Mouse (Mus musculus): Measurements from ENCODE around the gene Mto1. TPM values are rescaled to one million over a fixed set of nuclear protein-coding genes. Genes with fewer than 3 reads are reported as not detected.

Mto1 gene
- total and polyA plus RNA-seq, 2 experiments from 2014 or later, result 19.6 to 27.5 TPM

GRCm38 (mm10) chr9:78451382-78451781, 3.4 kb downstream of the Mto1 start:
- no peak for TF ChIP-seq CTCF (IDR thresholded peaks at IDR 0.05; ENCODE audit: low read depth)
- Histone ChIP-seq H3K4me3 (ENCODE audit: low read depth, low read length) (no peak overlapping the region), H3K4me2 (ENCODE audit: low read depth) (no peak overlapping the region), H3K36me3 (ENCODE audit: insufficient read depth) (peaks cover 18% of the 10 kb centered on the region), H3K27ac (ENCODE audit: low read depth, low read length) (no peak overlapping the region), H3K27me3 (ENCODE audit: insufficient read depth, low read length) (0 out of 2 replicates have a peak, but pooled peaks cover under 1% of the 10 kb centered on the region), H3K9me3 (ENCODE audit: low read length) (no peaks in the 10 kb centered on the region), H3K4me1 (ENCODE audit: insufficient read depth) (peaks cover 12% of the 10 kb centered on the region), H3K9ac (no peak overlapping the region)
- no peak for ATAC-seq
- no peak for DNase-seq
- 85% methylated on average over 4 of the region's 4 CpGs for WGBS

- H3K4me2 ChIP-seq (ENCODE audit: low read depth), result no peak overlapping the region
- H3K9me3 ChIP-seq (ENCODE audit: low read length), result no peaks in the 10 kb centered on the region
- WGBS, result 95% methylated on average over 8 of the region's 8 CpGs
- TF ChIP-seq CTCF (IDR thresholded peaks at IDR 0.05; ENCODE audit: low read depth), result no peak
- no peak overlapping the region for H3K27ac ChIP-seq (ENCODE audit: low read depth, low read length)
- H3K9ac ChIP-seq, result no peak overlapping the region
- peaks cover 48% of the 10 kb centered on the region for H3K36me3 ChIP-seq (ENCODE audit: insufficient read depth)
- H3K27me3 ChIP-seq (ENCODE audit: insufficient read depth, low read length), result no peaks in the 10 kb centered on the region
- H3K4me1 ChIP-seq (ENCODE audit: insufficient read depth), result no peaks in the 10 kb centered on the region
- ATAC-seq (no peak), DNase-seq (no peak)
- no peak overlapping the region for H3K4me3 ChIP-seq (ENCODE audit: low read depth, low read length)
Observed at GRCm38 (mm10) chr9:78457026-78457425, 9.0 kb downstream of the Mto1 start.

GRCm38 (mm10) chr9:78463337-78463736, 15.3 kb downstream of the Mto1 start:
- H3K4me1 ChIP-seq (ENCODE audit: insufficient read depth), result no peaks in the 10 kb centered on the region
- no peaks in the 10 kb centered on the region for H3K9me3 ChIP-seq (ENCODE audit: low read length)
- H3K27me3 ChIP-seq (ENCODE audit: insufficient read depth, low read length), result no peaks in the 10 kb centered on the region
- H3K4me2 ChIP-seq (ENCODE audit: low read depth), result no peak overlapping the region
- peaks cover 67% of the 10 kb centered on the region for H3K36me3 ChIP-seq (ENCODE audit: insufficient read depth)
- no peak overlapping the region for H3K9ac ChIP-seq
- no peak for ATAC-seq
- DNase-seq, result no peak
- 95% methylated on average over 4 of the region's 4 CpGs for WGBS
- TF ChIP-seq CTCF (IDR thresholded peaks at IDR 0.05; ENCODE audit: low read depth), result no peak
- H3K27ac ChIP-seq (ENCODE audit: low read depth, low read length), result no peak overlapping the region
- no peak overlapping the region for H3K4me3 ChIP-seq (ENCODE audit: low read depth, low read length)

- no peak for TF ChIP-seq CTCF (IDR thresholded peaks at IDR 0.05; ENCODE audit: low read depth)
- 87% methylated on average over 3 of the region's 3 CpGs for WGBS
- Histone ChIP-seq H3K9ac (no peak overlapping the region), H3K4me2 (ENCODE audit: low read depth) (no peak overlapping the region), H3K36me3 (ENCODE audit: insufficient read depth) (peaks cover 61% of the 10 kb centered on the region), H3K4me1 (ENCODE audit: insufficient read depth) (no peaks in the 10 kb centered on the region), H3K4me3 (ENCODE audit: low read depth, low read length) (no peak overlapping the region), H3K9me3 (ENCODE audit: low read length) (no peaks in the 10 kb centered on the region), H3K27me3 (ENCODE audit: insufficient read depth, low read length) (no peaks in the 10 kb centered on the region), H3K27ac (ENCODE audit: low read depth, low read length) (no peak overlapping the region)
- ATAC-seq (no peak), DNase-seq (no peak)
Observed at GRCm38 (mm10) chr9:78465725-78466124, 17.7 kb downstream of the Mto1 start.

- ATAC-seq (no peak), DNase-seq (peak; percentile 11)
- no peak for TF ChIP-seq CTCF (IDR thresholded peaks at IDR 0.05; ENCODE audit: low read depth)
- no peak overlapping the region for H3K27ac ChIP-seq (ENCODE audit: low read depth, low read length)
- H3K4me2 ChIP-seq (ENCODE audit: low read depth), result no peak overlapping the region
- no peaks in the 10 kb centered on the region for H3K4me1 ChIP-seq (ENCODE audit: insufficient read depth)
- WGBS, result 67% methylated on average over 8 of the region's 8 CpGs
- H3K36me3 ChIP-seq (ENCODE audit: insufficient read depth), result peaks cover 53% of the 10 kb centered on the region
- no peaks in the 10 kb centered on the region for H3K9me3 ChIP-seq (ENCODE audit: low read length)
- no peak overlapping the region for H3K9ac ChIP-seq
- H3K27me3 ChIP-seq (ENCODE audit: insufficient read depth, low read length), result no peaks in the 10 kb centered on the region
- no peak overlapping the region for H3K4me3 ChIP-seq (ENCODE audit: low read depth, low read length)
Observed at GRCm38 (mm10) chr9:78473588-78473987, 25.6 kb downstream of the Mto1 start.

- ATAC-seq, result no peak
- 79% methylated on average over 2 of the region's 2 CpGs for WGBS
- Histone ChIP-seq H3K27ac (ENCODE audit: low read depth, low read length) (no peak overlapping the region), H3K36me3 (ENCODE audit: insufficient read depth) (peaks cover 53% of the 10 kb centered on the region), H3K4me3 (ENCODE audit: low read depth, low read length) (no peak overlapping the region), H3K4me1 (ENCODE audit: insufficient read depth) (0 out of 2 replicates have a peak, but pooled peaks cover under 1% of the 10 kb centered on the region), H3K9ac (no peak overlapping the region), H3K27me3 (ENCODE audit: insufficient read depth, low read length) (no peaks in the 10 kb centered on the region), H3K4me2 (ENCODE audit: low read depth) (no peak overlapping the region), H3K9me3 (ENCODE audit: low read length) (no peaks in the 10 kb centered on the region)
- TF ChIP-seq CTCF (IDR thresholded peaks at IDR 0.05; ENCODE audit: low read depth), result no peak
- DNase-seq, result no peak
Observed at GRCm38 (mm10) chr9:78474270-78474669, 26.3 kb downstream of the Mto1 start.

- Histone ChIP-seq H3K27me3 (ENCODE audit: insufficient read depth, low read length) (no peaks in the 10 kb centered on the region), H3K4me2 (ENCODE audit: low read depth) (no peak overlapping the region), H3K4me3 (ENCODE audit: low read depth, low read length) (no peak overlapping the region), H3K27ac (ENCODE audit: low read depth, low read length) (no peak overlapping the region), H3K36me3 (ENCODE audit: insufficient read depth) (peaks cover 56% of the 10 kb centered on the region), H3K9ac (no peak overlapping the region), H3K9me3 (ENCODE audit: low read length) (no peaks in the 10 kb centered on the region), H3K4me1 (ENCODE audit: insufficient read depth) (0 out of 2 replicates have a peak, but pooled peaks cover 5% of the 10 kb centered on the region)
- no peak for TF ChIP-seq CTCF (IDR thresholded peaks at IDR 0.05; ENCODE audit: low read depth)
- DNase-seq, result no peak
- WGBS, result 80% methylated on average over 5 of the region's 5 CpGs
- ATAC-seq, result no peak
Observed at GRCm38 (mm10) chr9:78474771-78475382, 26.9 kb downstream of the Mto1 start.
